7 mouse cellular contexts compared by ENCODE assay signal in the genomic region with DNA sequence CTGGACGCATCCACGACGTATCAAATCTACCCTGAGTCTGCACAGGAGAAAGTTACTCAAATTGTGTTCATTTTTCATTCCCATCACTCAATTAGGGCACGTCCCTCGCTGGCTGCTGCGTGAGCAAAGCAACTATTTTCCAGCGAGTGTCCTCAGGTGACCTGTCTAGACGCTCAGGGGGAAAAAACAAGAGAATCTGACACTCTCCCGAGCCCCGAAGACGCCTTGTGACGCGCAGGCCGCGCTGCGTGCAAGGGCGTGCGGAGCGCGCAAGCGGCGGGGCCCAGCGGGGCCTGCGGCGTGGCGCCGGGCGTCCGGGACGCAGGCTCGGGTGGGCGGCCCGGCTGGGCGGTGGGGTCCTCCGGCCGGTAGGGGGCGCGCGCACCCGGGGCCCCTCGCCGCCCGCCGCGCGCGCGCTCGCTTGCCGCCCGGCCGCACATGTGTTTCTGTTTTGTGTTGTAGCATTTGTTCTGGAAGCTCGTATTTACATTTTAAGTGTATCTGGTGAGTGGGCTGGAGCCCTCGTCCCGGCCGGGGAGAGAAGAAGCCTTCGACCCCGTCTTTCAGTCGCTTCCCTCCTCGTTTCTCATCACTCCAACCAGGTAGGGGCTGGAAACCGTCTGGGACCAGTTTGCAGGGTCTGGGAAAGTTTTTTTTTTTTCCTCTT. TPM values are rescaled to one million over a fixed set of nuclear protein-coding genes. Genes with fewer than 3 reads are reported as not detected.
DNase-seq lines count a peak whose midpoint lies in the region; ATAC-seq and TF ChIP-seq lines count a peak whose summit lies in the region.

No protein-coding gene starts in this region.

- H3K9me3 ChIP-seq in intestine, postnatal 0 days (ENCODE audit: control insufficient read depth) = no peaks in the 10 kb centered on the region
- H3K9me3 ChIP-seq in limb, embryonic 11.5 days (ENCODE audit: control insufficient read depth, low read length) = no peaks in the 10 kb centered on the region
- H3K9me3 ChIP-seq in midbrain, embryonic 12.5 days = no peaks in the 10 kb centered on the region

- no peaks in the 10 kb centered on the region for H3K27me3 ChIP-seq in intestine, postnatal 0 days (replicated peaks; ENCODE audit: control insufficient read depth, insufficient read depth, low read length)
- H3K27me3 ChIP-seq in limb, embryonic 11.5 days (ENCODE audit: control insufficient read depth, insufficient read depth, low read length) = no peaks in the 10 kb centered on the region
- peaks cover 33% of the 10 kb centered on the region for H3K27me3 ChIP-seq in midbrain, embryonic 12.5 days

- peak overlapping the region; percentile 78 for H3K9ac ChIP-seq in intestine, postnatal 0 days (ENCODE audit: low read depth, low read length)
- H3K9ac ChIP-seq in limb, embryonic 11.5 days (ENCODE audit: low read length) = peak overlapping the region; percentile 100
- H3K9ac ChIP-seq in midbrain, embryonic 12.5 days (replicated peaks) = peak overlapping the region; percentile 99

- H3K4me1 ChIP-seq in intestine, postnatal 0 days (replicated peaks; ENCODE audit: control insufficient read depth, insufficient read depth, low read length) = no peaks in the 10 kb centered on the region
- H3K4me1 ChIP-seq in limb, embryonic 11.5 days (ENCODE audit: control insufficient read depth, insufficient read depth, low read length) = peaks cover 29% of the 10 kb centered on the region
- H3K4me1 ChIP-seq in midbrain, embryonic 12.5 days = peaks cover 44% of the 10 kb centered on the region

- under 1% methylated on average over 53 of the region's 61 CpGs for WGBS in intestine, postnatal 0 days
- under 1% methylated on average over 60 of the region's 61 CpGs for WGBS in limb, embryonic 11.5 days
- 1% methylated on average over 61 of the region's 61 CpGs for WGBS in midbrain, embryonic 12.5 days

- peak; percentile 57 for DNase-seq in adrenal gland, adult 8-10 months
- peak; percentile 87 for DNase-seq in embryo, embryonic 9.5 days (ENCODE audit: extremely low spot score)
- peak; percentile 82 to 84 for DNase-seq in gastrocnemius, postnatal 4 days (ENCODE audit: low spot score in 2 of 2)
- DNase-seq in limb, embryonic 11.5 days (ENCODE audit: low spot score) = peak; percentile 91
- peak; percentile 84 for DNase-seq in right cerebral cortex, postnatal 4 days

- peaks cover under 1% of the 10 kb centered on the region; the same call in 1 of the 2 replicates for H3K36me3 ChIP-seq in intestine, postnatal 0 days (ENCODE audit: control insufficient read depth, insufficient read depth)
- H3K36me3 ChIP-seq in limb, embryonic 11.5 days (ENCODE audit: control insufficient read depth, insufficient read depth, low read length) = peaks cover 14% of the 10 kb centered on the region
- peaks cover 18% of the 10 kb centered on the region for H3K36me3 ChIP-seq in midbrain, embryonic 12.5 days

- peak overlapping the region; percentile 84 for H3K4me3 ChIP-seq in intestine, postnatal 0 days (ENCODE audit: low read depth, low read length)
- peak overlapping the region; percentile 82 for H3K4me3 ChIP-seq in limb, embryonic 11.5 days (ENCODE audit: low read depth, low read length)
- H3K4me3 ChIP-seq in midbrain, embryonic 12.5 days = peak overlapping the region; percentile 97

- peak overlapping the region; percentile 98 for H3K4me2 ChIP-seq in intestine, postnatal 0 days (replicated peaks; ENCODE audit: low read depth)
- H3K4me2 ChIP-seq in limb, embryonic 11.5 days (ENCODE audit: low read depth, severe bottlenecking) = peak overlapping the region; percentile 69
- H3K4me2 ChIP-seq in midbrain, embryonic 12.5 days (replicated peaks) = peak overlapping the region; percentile 82

- TF ChIP-seq CTCF in intestine, postnatal 0 days (IDR thresholded peaks at IDR 0.05; ENCODE audit: low read depth) = peak; percentile 55

- ATAC-seq in intestine, postnatal 0 days = peak; percentile 64
- ATAC-seq in limb, embryonic 11.5 days (ENCODE audit: insufficient number of reproducible peaks, low FRiP score, low TSS enrichment, low read depth) = peak; percentile 61
- ATAC-seq in midbrain, embryonic 12.5 days (ENCODE audit: low FRiP score, low read depth) = peak; percentile 69

- peak overlapping the region; percentile 95; the same call in 1 of the 2 replicates for H3K27ac ChIP-seq in intestine, postnatal 0 days (ENCODE audit: low read depth, low read length)
- peak overlapping the region; percentile 100 for H3K27ac ChIP-seq in limb, embryonic 11.5 days (replicated peaks; ENCODE audit: low read depth, low read length)
- H3K27ac ChIP-seq in midbrain, embryonic 12.5 days (replicated peaks) = peak overlapping the region; percentile 100

RNA-seq across cellular contexts. Expression of a gene that starts 0.8 kb away (rescaled TPM):
- 10 to 100 TPM; 71.0 to 87.5 (median 77.3) TPM for total RNA-seq in adrenal gland, adult 8-10 months (2022)
- 10 to 100 TPM; 43.3 to 44.1 TPM for total RNA-seq in gastrocnemius, postnatal 4 days (2021)
- 14.6 and 15.6 TPM in 2 replicates for polyA plus RNA-seq in intestine, postnatal 0 days (2015; fragmentation: Nextera tagmentation; extraction: Ambion mirVana)
- polyA plus RNA-seq in limb, embryonic 11.5 days (2014; fragmentation: Nextera tagmentation; extraction: Ambion mirVana) = 87.2 and 101 TPM in 2 replicates
- polyA plus RNA-seq in midbrain, embryonic 12.5 days (2016; fragmentation: Nextera tagmentation; extraction: Ambion mirVana) = 72.2 and 75.5 TPM in 2 replicates

RNA-seq across cellular contexts. Expression of a gene that starts 35.4 kb away (rescaled TPM):
- total RNA-seq in adrenal gland, adult 8-10 months (2022) = 10 to 100 TPM; 13.3 to 46.3 (median 28.5) TPM
- total RNA-seq in gastrocnemius, postnatal 4 days (2021) = 10 to 100 TPM; 53.6 to 54.6 TPM
- polyA plus RNA-seq in intestine, postnatal 0 days (2015; fragmentation: Nextera tagmentation; extraction: Ambion mirVana) = 3.9 and 5.4 TPM in 2 replicates
- polyA plus RNA-seq in limb, embryonic 11.5 days (2014; fragmentation: Nextera tagmentation; extraction: Ambion mirVana) = 11.8 and 12.8 TPM in 2 replicates
- polyA plus RNA-seq in midbrain, embryonic 12.5 days (2016; fragmentation: Nextera tagmentation; extraction: Ambion mirVana) = 34.2 and 36.5 TPM in 2 replicates

RNA-seq across cellular contexts. Expression of a gene that starts 41.3 kb away (rescaled TPM):
- not detected for total RNA-seq in adrenal gland, adult 8-10 months (2022)
- under 1 TPM in 1 of 2 experiments, not detected in 1; 0.10 TPM for total RNA-seq in gastrocnemius, postnatal 4 days (2021)
- polyA plus RNA-seq in intestine, postnatal 0 days (2015; fragmentation: Nextera tagmentation; extraction: Ambion mirVana) = not detected in 2 replicates
- polyA plus RNA-seq in limb, embryonic 11.5 days (2014; fragmentation: Nextera tagmentation; extraction: Ambion mirVana) = 0.11 TPM in 1 of 2 replicates, not detected in the other
- not detected in 2 replicates for polyA plus RNA-seq in midbrain, embryonic 12.5 days (2016; fragmentation: Nextera tagmentation; extraction: Ambion mirVana)

Comparison
In these comparisons a context has a peak if more than half of its experiments do, and no peak if none do; other contexts are left out.
1. Peak in every context shown above with its lines: DNase-seq, ATAC-seq, H3K4me3 ChIP-seq and H3K27ac ChIP-seq.